Mouse (Mus musculus) left cerebral cortex, postnatal 36 days (tissue): ENCODE data around the gene Cars. TPM values are rescaled to one million over a fixed set of nuclear protein-coding genes. Genes with fewer than 3 reads are reported as not detected.
A peak's percentile ranks its signal among the peaks of the same experiment; 100 is the strongest.
"Not testable (repeated sequence)": the region's sequence is repeated elsewhere in the genome, so short reads cannot be mapped to it uniquely, and the experiment has no call there.

ENCODE experiments used
- DNase-seq, 2 experiments: peaks; one replicate each; pipeline ENCODE4 v3.0.0; 2021 to 2022; ENCODE audit warnings: low spot score in 2 of 2, mixed read lengths in 1 of 2
- intact Hi-C: fragments of 180-260 bp; cut with DNase I; formaldehyde crosslinking; loops from one replicate; pipeline ENCODE4 v1.15.1; 2025
- total RNA-seq, 2 experiments: library from RNA; stranded (reverse); gene quantifications; 2 replicates each; pipeline ENCODE4 v1.2.3; 2021

Gene Cars
- 10 to 100 TPM; 47.6 to 65.2 TPM for total RNA-seq

DNA sequence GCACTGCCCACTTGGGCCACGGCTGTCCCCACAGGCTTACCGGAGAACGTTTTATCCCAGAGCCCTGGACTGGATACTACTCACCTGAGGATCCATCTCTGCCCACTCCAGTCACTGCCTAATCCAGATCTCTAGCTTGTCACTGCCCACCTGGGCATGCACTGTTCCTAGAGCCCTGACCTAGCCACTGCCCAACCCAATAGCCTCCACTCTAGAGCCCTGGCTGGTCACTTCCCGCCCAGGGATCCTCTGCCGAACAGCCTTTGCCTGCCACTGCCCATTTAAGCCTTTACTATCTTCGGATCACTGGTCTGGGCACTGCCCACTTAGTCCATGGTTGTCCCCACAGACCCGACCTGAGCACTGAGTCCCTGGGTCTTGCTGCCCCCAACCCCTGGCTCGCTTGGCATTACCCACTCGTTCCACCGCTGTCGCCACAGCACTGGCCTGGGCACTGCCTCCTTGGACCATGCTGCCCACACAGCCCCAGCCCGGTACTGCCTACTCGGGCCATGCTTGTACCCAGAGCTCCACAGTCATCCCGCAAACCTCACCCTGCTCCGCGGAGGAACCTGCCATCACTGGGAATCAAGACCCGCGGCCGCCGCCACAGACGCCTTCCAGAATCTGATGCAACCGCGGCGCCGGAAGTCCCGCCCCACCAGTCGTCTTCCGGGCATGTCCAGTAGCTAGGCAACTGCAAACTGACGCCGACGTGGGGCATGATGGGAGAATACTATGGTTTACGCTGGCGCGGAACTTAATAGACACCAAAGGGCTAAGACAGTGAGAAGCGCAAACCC, at the start of gene Cars:
Cars (minus strand) TSS at position 663 of the 803 bp plus-strand sequence.
- peak; percentile 91 for DNase-seq
- intact Hi-C loops: no loop called here

DNA sequence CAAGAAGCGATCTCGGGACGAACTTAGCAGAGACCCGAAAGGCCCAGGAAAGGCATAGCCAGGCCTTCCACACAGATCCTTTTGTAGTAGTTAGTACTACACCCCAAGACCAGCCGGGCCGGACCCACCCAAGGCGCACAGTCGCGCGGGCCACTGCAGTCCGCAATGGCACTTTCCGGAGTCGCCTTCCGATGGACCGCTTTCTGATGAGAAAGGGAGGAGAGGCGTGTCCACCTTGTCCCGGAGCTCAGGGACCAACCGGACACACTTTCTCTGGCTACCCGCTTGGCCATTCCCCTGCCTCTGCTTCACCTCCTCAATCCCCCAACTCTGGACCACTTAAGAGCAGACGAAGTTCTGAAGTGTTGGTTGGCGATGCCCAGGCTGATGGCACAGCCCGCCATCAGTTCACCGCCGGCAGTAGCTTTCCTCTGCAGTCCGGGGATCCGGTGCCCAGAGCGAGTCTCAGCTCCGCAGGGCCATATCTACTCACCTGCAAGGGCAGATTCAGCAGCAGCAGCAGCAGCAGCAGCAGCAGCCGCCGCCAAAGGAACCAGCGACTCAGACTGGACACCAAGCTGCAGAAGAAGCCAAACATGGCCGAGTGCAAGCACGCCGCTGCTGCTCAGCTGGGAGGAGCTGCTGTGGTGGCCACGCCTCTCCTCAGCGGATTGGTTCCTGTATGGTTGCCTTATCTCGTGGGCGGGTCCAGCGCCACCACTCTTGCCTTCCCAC, 49.3 kb upstream of the Cars start, which contains the start of gene Tnfrsf22:
Tnfrsf22 (minus strand) TSS at position 628 of the 735 bp plus-strand sequence.
- intact Hi-C loops: no loop called here
- DNase-seq: peak; percentile 60 to 64

DNA sequence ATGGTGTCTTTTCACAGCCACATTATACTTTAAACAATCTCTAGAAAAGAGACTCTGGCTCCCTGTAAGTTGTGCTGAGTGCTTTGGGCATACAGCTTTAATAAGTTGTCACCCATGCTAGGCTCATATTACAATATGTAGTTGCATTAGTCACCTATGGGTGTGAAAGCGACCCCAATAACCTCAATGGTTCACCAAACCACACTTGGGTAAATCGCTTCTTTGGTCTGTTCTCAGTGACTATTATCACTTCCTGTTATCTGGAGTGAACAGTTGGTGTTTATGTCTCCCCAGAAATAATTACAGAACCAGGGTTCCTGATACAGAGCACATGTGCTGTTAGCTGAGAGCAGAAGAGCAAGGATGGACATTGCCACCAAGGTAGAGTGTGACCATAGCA, 44.1 kb upstream of the Cars start:
- DNase-seq: not testable (repeated sequence)
- intact Hi-C loops: loop anchor here (1.0 kb wide), 1 partner anchor 39 kb away; no protein-coding TSS in a partner anchor

DNA sequence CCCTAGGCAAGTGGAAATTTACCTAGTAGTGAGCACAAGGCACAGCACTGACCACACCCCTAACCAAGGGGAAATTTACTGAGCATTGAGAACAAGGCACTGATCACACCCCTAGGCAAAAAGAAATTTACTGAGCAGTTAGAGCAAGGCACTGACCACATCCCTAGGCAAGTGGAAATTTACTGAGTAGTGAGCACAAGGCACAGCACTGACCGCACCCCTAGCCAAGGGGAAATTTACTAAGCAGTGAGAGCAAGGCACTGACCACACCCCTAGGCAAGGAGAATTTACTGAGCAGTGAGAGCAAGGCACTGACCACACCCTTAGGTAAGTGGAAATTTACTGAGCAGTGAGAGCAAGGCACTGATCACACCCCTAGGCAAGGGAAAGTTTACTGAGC, 36.8 kb upstream of the Cars start:
- intact Hi-C loops: no loop called here
- DNase-seq: no peak

DNA sequence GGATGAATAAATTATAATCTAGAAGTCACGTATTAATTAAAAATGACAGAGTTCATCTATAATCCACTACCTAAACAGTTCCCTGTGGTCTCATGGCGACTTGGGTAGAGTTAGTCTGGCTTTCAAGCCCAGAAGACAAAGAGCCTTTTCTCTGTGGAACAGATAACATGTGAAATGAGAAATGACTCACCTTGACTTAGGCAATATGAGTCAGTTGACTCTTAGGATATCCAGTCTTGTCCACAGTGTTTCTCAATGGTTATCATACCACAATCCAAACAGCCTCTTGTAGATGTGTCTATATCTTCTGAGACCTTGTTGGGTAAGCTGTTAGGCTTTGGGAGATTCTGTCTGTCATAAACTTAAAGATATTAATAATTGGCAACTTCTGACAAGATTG, 31.6 kb upstream of the Cars start:
- DNase-seq: no peak
- intact Hi-C loops: no loop called here

DNA sequence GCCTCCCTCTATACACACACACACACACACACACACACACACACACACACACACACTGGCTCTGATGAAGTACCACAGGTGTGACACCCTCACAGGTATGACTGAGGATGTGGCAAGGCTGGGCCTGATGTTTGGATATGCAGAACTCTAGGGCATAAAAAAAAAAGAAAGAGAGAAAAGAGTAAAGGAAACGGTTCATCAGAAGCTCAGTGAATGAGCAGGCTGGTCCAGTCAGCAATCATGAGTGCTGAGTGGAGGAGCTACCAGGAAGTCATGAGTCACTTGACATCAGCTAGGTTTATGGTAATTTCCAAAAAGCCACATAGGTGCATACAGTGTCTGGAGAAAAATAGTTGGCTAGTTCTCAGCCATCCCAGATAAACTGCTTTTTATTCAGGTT, 29.6 kb upstream of the Cars start:
- intact Hi-C loops: no loop called here
- no peak for DNase-seq

DNA sequence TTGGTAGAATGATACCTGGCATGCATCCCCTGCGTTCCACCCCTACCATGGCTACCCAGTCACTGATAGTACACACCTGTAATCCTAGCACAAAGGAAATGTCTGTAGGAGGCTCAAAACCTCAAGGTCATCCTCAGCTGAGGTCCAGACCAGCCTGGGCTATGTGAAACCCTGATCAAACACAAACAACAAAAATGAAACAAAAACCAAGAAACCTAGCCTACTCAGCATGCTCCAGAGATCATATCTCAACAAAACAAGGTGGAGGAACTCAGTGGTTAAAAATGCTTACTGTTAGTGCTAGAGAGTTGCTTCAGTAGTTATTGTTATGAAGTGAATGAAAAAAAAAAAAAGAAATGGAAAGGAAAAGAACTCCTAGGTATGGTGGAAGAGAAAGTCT, 28.6 kb upstream of the Cars start, which contains the start of gene Tnfrsf26:
Tnfrsf26 (minus strand) TSS at position 183 of the 400 bp plus-strand sequence.
- DNase-seq: no peak
- intact Hi-C loops: no loop called here

DNA sequence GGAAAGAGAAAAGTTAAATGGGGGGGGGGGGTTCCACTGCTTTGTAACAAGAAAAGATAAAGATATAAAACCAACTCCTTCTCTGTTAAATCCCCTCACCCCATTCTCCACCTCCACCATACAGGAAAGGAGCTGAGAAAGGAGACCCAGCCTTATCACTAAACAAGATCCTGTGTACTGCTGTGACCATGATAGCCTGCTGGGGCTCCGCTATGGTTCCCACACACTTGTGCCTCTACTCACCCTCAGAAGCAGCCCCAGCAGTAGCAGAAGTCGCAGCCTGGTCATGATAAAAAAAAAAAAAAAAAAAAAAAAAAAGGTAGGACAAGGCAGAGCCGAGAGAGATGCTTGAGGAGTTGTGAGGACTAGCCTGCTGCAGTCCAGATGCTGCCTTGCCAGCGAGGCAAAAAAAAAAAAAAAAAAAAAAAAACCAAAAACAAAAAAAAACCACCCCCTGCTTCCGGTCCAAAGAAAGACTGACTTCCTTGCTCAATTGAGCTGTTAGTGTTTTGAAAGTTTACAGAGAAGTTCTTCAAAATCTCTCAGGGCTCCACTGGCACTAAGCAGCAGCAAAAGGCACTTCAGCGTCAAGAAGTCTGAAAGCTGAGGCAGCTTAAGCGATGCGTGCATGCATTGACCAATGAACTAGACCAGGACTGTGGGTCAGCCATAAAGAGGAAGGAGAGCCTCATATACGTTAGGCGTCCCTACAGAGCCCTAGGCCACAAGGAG, 27.8 kb upstream of the Cars start:
- DNase-seq: no peak
- intact Hi-C loops: no loop called here

DNA sequence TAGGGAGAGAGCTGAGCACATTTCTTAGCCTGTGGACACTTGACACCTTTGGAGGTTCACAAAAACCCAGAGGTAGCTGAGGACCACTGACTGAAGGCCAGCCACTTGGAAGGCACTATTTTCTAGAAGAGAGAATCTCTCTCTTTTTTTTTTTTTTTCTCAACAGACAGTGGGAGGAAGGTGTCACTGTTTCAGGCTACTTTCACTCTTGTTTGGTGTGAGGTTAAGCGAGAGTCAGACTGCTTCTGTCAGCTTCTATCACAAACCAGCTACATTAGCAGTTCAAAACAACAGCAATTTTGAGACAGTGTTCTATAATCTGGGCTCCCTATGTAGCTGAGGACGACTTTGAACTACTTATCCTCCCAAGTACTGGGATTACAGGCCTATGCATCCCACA, 26.3 kb upstream of the Cars start:
- intact Hi-C loops: no loop called here
- DNase-seq: no peak

DNA sequence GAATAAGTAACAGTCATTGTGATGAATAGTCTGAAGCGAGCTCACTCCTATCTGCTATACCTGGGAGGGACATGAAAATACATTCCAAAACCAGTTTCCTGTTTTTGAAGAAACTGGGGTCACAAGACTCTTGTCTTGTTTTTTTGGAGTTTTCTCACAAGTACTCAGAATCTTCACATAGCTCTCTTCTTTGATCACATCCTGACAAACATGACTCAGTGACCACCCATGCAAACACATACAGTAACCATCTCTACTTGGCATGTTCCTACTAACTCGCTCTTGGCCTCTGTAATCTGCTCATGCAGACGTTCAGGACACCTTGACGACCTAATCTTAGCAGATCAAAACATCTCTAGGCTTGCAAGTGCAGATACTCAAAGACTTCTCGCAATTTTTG, 25.3 kb upstream of the Cars start:
- DNase-seq: no peak
- intact Hi-C loops: no loop called here

DNA sequence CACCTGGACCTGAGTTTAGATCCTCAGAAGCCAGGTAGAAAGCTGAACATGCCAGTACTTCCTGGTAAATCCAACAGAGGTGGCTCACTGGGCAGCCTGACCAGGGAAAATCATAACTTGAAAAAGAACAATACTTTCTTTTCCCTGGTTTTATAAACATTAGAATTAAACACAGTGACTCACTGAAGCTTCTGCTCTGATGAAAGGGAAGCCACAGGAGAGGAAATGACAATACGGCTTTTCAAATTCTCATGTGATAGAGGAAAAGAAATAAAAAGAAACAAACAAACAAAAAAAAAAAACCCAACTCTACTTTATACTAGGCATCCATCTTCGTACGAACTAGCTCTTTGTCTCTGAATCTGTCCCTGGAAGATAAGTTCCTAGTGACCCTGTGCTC, 24.7 kb upstream of the Cars start:
- intact Hi-C loops: no loop called here
- no peak for DNase-seq

DNA sequence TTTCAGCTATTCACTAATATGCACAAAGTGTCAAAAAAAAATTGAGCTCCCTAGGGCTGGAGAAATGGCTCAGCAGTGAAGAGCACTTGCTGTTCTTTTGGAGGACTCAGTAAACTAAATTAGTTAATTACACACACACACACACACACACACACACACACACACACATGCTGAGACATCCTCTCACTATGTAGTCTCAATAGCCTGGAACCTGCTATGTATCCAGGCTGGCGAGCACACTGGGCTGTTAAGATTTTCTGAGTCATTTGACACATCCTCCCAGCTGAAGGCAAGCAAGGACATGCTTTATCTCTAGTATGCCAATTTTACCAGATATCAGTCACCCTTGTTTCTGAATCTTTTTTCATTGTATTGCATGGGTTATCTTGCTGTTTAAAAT, 21.1 kb upstream of the Cars start:
- intact Hi-C loops: no loop called here
- DNase-seq: no peak

DNA sequence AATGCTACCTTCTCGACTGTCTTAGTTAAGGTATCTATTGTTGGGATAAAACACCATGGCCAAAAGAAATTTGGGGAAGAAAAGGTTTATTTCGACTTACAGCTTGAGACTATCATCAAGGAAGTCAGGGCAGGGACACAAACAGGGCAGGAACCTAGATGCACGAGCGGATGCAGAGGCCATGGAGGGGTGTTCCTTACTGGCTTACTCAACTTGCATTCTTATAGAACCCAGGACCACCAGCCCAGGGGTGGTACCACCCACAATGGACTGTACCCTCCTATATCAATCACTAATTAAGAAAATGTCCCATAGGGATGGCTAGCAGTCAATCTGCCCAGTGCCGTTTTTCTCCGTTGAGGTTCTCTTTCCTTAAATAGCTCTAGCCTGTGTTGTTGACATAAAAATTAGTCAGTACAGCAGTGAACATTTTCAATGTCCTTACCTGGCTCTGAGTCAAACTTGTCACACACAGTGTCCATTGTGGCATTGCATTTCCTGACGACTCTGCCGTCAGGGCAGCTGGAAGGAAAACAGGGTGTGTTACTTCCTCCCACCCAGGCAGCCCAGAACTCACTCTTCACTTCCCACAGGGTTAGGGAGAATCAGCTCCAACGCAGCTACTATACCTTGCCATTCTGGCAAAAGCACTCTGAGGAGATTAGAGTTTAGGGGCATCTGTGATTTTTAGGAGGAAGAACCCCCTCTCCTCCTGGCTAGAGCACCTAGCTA, 14.7 kb upstream of the Cars start:
- intact Hi-C loops: no loop called here
- no peak for DNase-seq

DNA sequence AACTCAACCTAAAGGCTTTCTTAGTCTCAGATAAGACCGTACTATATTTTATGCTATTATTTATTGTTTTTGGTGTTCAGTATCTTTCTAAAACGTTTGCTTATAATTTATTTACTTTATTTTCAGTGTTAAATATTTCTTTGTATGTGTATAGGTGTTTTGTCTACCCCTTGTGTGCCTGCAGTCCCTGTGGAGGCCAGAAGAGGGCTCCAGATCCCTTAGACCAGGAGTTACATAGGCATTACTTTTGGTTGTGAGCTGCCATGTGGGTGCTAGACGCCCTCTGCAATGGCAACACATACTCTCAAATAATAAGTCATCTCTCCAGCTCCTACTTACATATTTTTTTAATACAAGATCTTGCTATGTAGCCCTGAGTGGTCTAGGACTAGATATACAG, 12.3 kb upstream of the Cars start:
- DNase-seq: no peak
- intact Hi-C loops: no loop called here

DNA sequence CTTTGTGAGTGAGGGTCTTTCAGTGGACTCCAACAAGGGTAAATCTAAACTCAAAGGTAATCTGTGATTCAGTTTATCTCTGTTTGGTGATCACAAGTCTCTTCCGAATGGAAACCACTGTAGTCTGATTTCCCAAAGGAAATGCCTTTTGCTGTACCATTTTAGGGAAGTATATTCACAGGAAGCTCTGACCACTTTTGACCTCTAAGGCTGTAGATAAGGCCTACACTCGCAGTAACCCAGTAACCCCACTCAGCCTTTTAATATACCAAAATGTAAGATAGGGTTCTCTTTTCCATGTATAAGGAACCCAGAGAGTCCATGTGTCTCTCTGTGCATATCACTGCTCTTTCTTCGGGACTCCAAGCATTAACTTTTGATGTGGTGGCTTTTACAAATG, 5.4 kb upstream of the Cars start:
- intact Hi-C loops: no loop called here
- DNase-seq: no peak

DNA sequence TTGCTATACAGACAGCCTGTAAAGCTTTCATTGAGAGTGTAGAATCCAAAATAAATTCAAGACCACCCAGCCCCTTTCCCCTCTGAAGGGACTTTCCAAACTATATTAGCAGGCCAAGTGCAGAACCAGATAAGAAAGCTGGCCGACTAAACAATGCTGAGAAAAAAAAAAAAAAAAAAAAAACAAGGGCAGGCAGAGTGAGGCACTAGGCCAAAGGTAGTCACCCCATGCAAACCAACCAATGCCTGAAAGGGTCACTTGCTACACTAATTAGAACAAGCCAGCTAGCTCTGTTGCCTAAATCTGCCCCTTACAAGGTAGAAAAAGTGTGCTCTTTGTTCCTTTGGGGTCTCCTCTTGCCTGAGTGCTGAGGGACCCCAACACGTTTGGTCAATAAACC, 5.0 kb upstream of the Cars start:
- intact Hi-C loops: no loop called here

DNA sequence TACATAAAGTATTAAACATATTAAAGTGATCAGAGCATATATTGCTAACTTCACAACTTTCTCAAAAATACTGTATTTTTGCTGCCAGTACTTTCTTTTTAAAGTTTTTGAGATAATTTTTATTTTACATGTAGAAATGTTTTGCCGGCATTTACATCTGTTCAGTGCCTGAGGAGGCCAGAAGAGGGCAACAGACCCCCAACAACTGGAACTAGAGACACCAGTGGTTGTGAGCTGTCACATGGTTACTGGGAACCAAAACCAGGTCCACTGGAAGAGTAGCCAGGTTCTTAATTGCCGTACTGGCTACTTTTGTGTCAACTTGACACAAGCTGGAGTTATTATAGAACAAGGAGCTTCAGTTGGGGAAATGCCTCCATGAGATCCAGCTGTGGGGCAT, 1.8 kb upstream of the Cars start:
- no peak for DNase-seq
- intact Hi-C loops: no loop called here

More for the DNA sequence above, 5.0 kb upstream of the Cars start:
- no peak for DNase-seq

DNA sequence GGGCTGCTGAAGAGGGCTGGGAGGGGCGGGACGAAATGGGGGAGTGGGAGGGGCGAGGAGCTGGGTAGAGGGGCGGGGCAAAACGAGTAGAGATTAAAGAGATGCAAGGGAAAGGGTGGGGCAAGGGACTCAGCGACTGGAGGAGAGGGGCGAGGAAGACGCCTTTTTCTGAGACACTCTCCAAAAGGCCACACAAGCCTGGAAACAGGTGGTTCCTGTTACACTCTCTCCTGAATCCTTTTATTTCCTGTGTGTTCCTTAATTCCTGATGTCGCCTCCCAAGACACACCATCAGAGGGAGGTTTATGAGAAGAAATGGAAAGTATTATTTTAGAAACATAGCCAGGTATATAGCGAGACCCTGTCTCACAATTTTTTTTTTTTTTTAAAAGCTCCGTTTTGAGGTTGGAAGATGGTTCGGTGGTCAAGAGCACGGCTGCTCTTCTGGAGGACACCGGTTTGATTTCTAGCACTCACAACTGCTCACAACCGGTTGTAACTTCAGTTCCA, 396 bp upstream of the Cars start:
- no peak for DNase-seq
- intact Hi-C loops: no loop called here

DNA sequence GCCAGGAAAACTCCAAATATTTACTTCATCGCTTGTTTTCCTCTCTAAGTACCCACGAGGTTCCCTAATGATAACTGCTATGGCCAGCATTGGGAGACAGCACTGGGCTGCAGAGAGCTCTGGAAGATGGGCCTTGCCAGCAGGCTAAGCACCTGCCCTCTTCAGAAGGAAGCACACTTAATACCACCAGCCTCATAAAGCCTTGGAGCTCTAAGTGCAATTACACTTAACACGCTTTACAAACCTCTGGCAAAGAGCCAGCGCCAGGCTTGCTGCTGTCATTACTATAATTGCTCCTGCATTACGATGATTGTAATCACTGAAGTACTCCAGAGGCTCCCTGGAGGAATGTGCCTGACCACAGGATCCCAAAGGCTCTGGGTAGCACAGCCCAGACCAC, 5.0 kb downstream of the Cars start:
- intact Hi-C loops: loop anchor here (5.0 kb wide), 1 partner anchor 167 kb away; no protein-coding TSS in a partner anchor
- no peak for DNase-seq
